Mouse (Mus musculus) left cerebral cortex, adult 9 months (tissue): Measurements from ENCODE around the gene Myof.

ENCODE experiments used
- DNase-seq, 2 experiments: peaks; one replicate each; pipeline ENCODE4 v3.0.0; 2022; ENCODE audit warnings: low spot score in 2 of 2

Myof gene

GRCm38 (mm10) chr19:38042261-38042722 is 1.1 kb downstream of the Myof start:
- no peak for DNase-seq

- DNase-seq = no peak
Observed at GRCm38 (mm10) chr19:38038267-38038666, 5.1 kb downstream of the Myof start.

GRCm38 (mm10) chr19:38035766-38036165 is 7.6 kb downstream of the Myof start:
- no peak for DNase-seq

GRCm38 (mm10) chr19:38034696-38035095 is 8.7 kb downstream of the Myof start:
- DNase-seq = no peak

GRCm38 (mm10) chr19:38033735-38034057 is 9.7 kb downstream of the Myof start:
- no peak for DNase-seq

- DNase-seq = no peak
Observed at GRCm38 (mm10) chr19:38032993-38033734, 10.2 kb downstream of the Myof start.

GRCm38 (mm10) chr19:38031144-38031543 is 12.2 kb downstream of the Myof start:
- no peak for DNase-seq

- no peak for DNase-seq
Observed at GRCm38 (mm10) chr19:38030673-38031137, 12.7 kb downstream of the Myof start.

GRCm38 (mm10) chr19:38029871-38030270 is 13.5 kb downstream of the Myof start:
- DNase-seq = no peak

- DNase-seq = no peak
Observed at GRCm38 (mm10) chr19:38029292-38029691, 14.1 kb downstream of the Myof start.

GRCm38 (mm10) chr19:38027881-38028521 is 15.4 kb downstream of the Myof start:
- no peak for DNase-seq

GRCm38 (mm10) chr19:38027389-38027788 is 16.0 kb downstream of the Myof start:
- DNase-seq = no peak

- no peak for DNase-seq
Observed at GRCm38 (mm10) chr19:38026211-38026624, 17.2 kb downstream of the Myof start.

- DNase-seq = no peak
Observed at GRCm38 (mm10) chr19:38025254-38026041, 17.9 kb downstream of the Myof start.

GRCm38 (mm10) chr19:38023603-38024002 is 19.8 kb downstream of the Myof start:
- DNase-seq = no peak

GRCm38 (mm10) chr19:38022710-38023109 is 20.7 kb downstream of the Myof start:
- no peak for DNase-seq

- DNase-seq = no peak
Observed at GRCm38 (mm10) chr19:38015873-38016254, 27.5 kb downstream of the Myof start.

- peak; percentile 51 to 73 for DNase-seq
Observed at GRCm38 (mm10) chr19:38015180-38015872, 28.1 kb downstream of the Myof start.

GRCm38 (mm10) chr19:38014443-38014842 is 28.9 kb downstream of the Myof start:
- DNase-seq = no peak

GRCm38 (mm10) chr19:38011379-38011778 is 32.0 kb downstream of the Myof start:
- DNase-seq = no peak

- DNase-seq = no peak
Observed at GRCm38 (mm10) chr19:38004809-38005380, 38.5 kb downstream of the Myof start.
